Mouse (Mus musculus) forebrain, embryonic 14.5 days (tissue): ENCODE measurements around the gene Phtf2. TPM values are rescaled to one million over a fixed set of nuclear protein-coding genes. Genes with fewer than 3 reads are reported as not detected.
"Not testable (repeated sequence)": the region's sequence is repeated elsewhere in the genome, so short reads cannot be mapped to it uniquely, and the experiment has no call there.

ENCODE experiments used
- ATAC-seq: fragments of 200-750 bp; cut with Nextera tagmentation; 2 replicates; pipeline ENCODE4 v1.8.0; 2017; ENCODE audit warnings: mild to moderate bottlenecking, moderate library complexity
- DNase-seq: peaks from one replicate; pipeline ENCODE4 v3.0.0-alpha.2; 2015; ENCODE audit warnings: low spot score
- H3K27ac ChIP-seq: fragments of 300-500 bp; sonication (generic); 2 replicates; pipeline ENCODE4 v1.5.1; 2014; ENCODE audit warnings: low read depth, mild to moderate bottlenecking, control low read depth, low read length, moderate library complexity
- H3K27me3 ChIP-seq: fragments of 300-500 bp; sonication (generic); replicated peaks from 2 replicates; pipeline ENCODE4 v1.6.1; 2014; ENCODE audit warnings: low read length, control low read depth, mixed read lengths; ENCODE audit not compliant: control insufficient read depth, insufficient read depth
- H3K36me3 ChIP-seq: fragments of 300-500 bp; sonication (generic); 2 replicates; pipeline ENCODE4 v1.6.1; 2014; ENCODE audit warnings: low read length, control low read depth; ENCODE audit not compliant: control insufficient read depth, insufficient read depth
- H3K4me1 ChIP-seq: fragments of 300-500 bp; sonication (generic); 2 replicates; pipeline ENCODE4 v1.6.1; 2014; ENCODE audit warnings: antibody characterized with exemption, low read length, control low read depth; ENCODE audit not compliant: control insufficient read depth, insufficient read depth
- H3K4me2 ChIP-seq: fragments of 300-500 bp; sonication (generic); 2 replicates; pipeline ENCODE4 v1.6.1; 2014; ENCODE audit warnings: mild to moderate bottlenecking, control low read depth, low read length
- H3K4me3 ChIP-seq: fragments of 300-500 bp; sonication (generic); 2 replicates; pipeline ENCODE4 v1.5.1; 2014; ENCODE audit warnings: low read depth, low read length, control low read depth
- H3K9ac ChIP-seq: fragments of 300-500 bp; sonication (generic); 2 replicates; pipeline ENCODE4 v1.6.1; 2014; ENCODE audit warnings: mild to moderate bottlenecking, low read length, control low read depth, moderate library complexity
- H3K9me3 ChIP-seq: fragments of 300-500 bp; sonication (generic); replicated peaks from 2 replicates; pipeline ENCODE4 v1.6.1; 2016; ENCODE audit warnings: low read length, control low read depth, mixed read lengths; ENCODE audit not compliant: control insufficient read depth
- WGBS: fragments of 180-500 bp; shearing (Covaris S2); extraction: QIAGEN DNeasy Blood & Tissue Kit; methylation state at CpG from one replicate; pipeline ENCODE4 v1.1.7; 2014; 5-methylcytosine and 5-hydroxymethylcytosine counted together
- polyA plus RNA-seq: library from polyadenylated mRNA; unstranded; fragments of >200 nt; fragmentation: Nextera tagmentation; extraction: Ambion mirVana; gene quantifications from 2 replicates; pipeline ENCODE4 v1.2.1, GENCODE M21; 2014

The Phtf2 gene
- polyA plus RNA-seq, 1 experiment from 2014 or later = 18.4 TPM

DNA sequence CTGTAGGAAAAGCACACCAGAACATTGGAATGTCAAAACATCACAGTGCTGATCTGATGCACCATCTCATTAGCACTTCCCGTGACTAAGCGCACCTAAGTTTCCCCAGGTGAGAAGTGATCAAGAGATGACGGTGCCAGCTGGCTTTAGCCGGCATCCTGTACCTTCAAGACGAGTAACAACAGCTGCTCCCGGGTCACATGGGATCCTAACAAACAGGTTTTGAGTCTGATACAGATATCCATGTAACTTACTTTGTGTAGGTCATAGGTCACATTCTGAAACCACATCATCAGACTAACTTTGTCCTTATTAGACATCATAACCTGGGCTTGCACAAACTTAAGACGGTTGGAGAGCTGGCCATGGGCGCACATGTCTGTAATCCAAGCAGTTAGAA lies 133.1 kb downstream of the Phtf2 start:
- Histone ChIP-seq H3K27ac (no peak overlapping the region), H3K9ac (no peak overlapping the region), H3K4me1 (peaks cover 24% of the 10 kb centered on the region), H3K36me3 (no peaks in the 10 kb centered on the region), H3K9me3 (no peaks in the 10 kb centered on the region), H3K27me3 (no peaks in the 10 kb centered on the region), H3K4me2 (no peak overlapping the region), H3K4me3 (no peak overlapping the region)
- DNase-seq = no peak
- ATAC-seq = no peak
- 87% methylated on average over 8 of the region's 8 CpGs for WGBS

DNA sequence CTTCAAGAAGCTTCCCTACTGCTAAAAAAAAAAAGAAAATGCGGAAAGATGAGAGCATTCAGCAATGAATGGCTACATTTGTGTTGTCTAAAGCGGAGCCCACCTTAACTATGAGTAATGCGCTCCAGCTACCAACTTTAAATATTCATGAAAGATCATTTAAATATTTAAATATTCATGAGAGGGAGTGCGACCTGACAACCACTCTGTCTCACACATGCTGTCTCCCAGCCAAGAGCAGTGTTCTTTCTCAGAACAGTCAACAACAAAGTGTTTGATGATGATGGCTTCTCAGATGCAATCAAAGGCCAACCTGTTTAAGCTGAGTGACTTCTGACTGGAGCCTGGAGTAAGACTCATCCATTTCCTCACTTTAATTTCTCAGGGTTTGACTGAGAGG lies 133.8 kb downstream of the Phtf2 start:
- DNase-seq (peak; percentile 76), ATAC-seq (peak; percentile 69)
- Histone ChIP-seq H3K4me3 (no peak overlapping the region), H3K27me3 (no peaks in the 10 kb centered on the region), H3K27ac (no peak overlapping the region), H3K9me3 (no peaks in the 10 kb centered on the region), H3K36me3 (no peaks in the 10 kb centered on the region), H3K4me1 (peaks cover 24% of the 10 kb centered on the region), H3K4me2 (no peak overlapping the region), H3K9ac (no peak overlapping the region)
- 6% methylated on average over 4 of the region's 4 CpGs for WGBS

DNA sequence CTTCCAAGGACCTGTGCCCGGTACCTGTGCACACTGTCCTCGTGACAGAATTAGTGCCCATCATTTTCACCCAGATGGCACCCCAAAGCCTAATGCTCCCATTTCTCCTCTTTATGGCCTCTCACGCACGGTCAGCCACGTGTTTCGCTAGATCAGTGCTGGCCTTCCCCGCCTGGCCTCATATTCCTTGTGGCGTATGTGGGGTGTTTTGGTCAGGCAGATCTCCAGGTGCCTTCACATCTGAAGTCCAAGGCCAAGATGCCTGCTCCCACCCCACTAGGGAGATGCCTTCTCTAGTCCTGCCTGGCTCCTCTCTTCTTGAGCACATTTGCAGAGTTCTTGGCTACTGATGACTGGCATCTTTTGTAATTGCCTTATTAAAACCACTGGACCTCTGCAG lies 140.0 kb downstream of the Phtf2 start:
- Histone ChIP-seq H3K9ac (no peak overlapping the region), H3K27ac (no peak overlapping the region), H3K4me3 (no peak overlapping the region), H3K4me2 (no peak overlapping the region), H3K36me3 (no peaks in the 10 kb centered on the region), H3K27me3 (no peaks in the 10 kb centered on the region), H3K9me3 (no peaks in the 10 kb centered on the region), H3K4me1 (no peaks in the 10 kb centered on the region)
- DNase-seq (no peak), ATAC-seq (no peak)
- 93% methylated on average over 8 of the region's 8 CpGs for WGBS

- no peak for ATAC-seq
- H3K4me1 ChIP-seq = no peaks in the 10 kb centered on the region
- no peak overlapping the region for H3K4me3 ChIP-seq
- DNase-seq = no peak
- WGBS = 95% methylated on average over 6 of the region's 6 CpGs
- no peak overlapping the region for H3K4me2 ChIP-seq
- H3K9me3 ChIP-seq = no peaks in the 10 kb centered on the region
- no peaks in the 10 kb centered on the region for H3K27me3 ChIP-seq
- H3K36me3 ChIP-seq = no peaks in the 10 kb centered on the region
- H3K27ac ChIP-seq = no peak overlapping the region
- no peak overlapping the region for H3K9ac ChIP-seq
Observed at GRCm38 (mm10) chr5:20741193-20741592, 140.7 kb downstream of the Phtf2 start.

DNA sequence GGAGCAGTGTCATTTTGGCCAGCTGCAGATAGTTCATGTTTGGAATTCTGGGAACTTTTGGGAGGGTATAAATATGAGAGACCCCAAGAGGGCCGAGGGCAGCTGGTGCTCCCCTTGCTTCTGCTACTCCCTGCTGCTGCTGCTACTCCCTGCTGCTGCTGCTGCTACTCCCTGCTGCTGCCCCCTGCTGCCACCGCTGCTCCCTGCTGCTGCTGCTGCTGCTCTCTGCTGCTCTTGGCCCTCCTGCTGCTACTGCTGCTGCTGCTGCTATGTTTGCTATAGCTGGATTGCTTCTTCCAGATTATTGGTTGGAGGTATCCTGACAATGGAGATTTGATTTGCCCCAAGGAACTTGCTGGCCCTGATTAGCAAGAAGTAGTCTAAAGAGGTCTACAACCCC lies 143.1 kb downstream of the Phtf2 start:
- H3K9me3 ChIP-seq = no peaks in the 10 kb centered on the region
- H3K27me3 ChIP-seq = no peaks in the 10 kb centered on the region
- no peaks in the 10 kb centered on the region for H3K4me1 ChIP-seq
- no peak overlapping the region for H3K4me3 ChIP-seq
- no peak for DNase-seq
- no peak overlapping the region for H3K9ac ChIP-seq
- ATAC-seq = no peak
- H3K27ac ChIP-seq = no peak overlapping the region
- H3K36me3 ChIP-seq = no peaks in the 10 kb centered on the region
- WGBS = 62% methylated on average over 2 of the region's 2 CpGs
- H3K4me2 ChIP-seq = no peak overlapping the region

DNA sequence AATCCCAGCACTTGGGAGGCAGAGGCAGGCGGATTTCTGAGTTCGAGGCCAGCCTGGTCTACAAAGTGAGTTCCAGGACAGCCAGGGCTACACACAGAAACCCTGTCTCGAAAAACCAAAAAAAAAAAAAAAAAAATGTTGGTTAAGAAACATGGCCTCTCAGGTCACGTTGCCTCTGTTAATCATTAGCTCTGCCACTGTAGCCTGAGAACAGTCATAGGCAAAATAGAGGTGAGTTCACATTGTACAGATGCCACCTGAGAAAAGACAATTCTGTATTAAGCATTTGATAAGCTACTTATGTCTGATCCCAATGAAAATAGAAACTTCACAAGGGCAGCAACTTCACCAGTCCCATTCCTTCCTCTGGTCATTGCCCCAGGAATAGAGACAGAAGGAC lies 158.7 kb downstream of the Phtf2 start:
- not testable (repeated sequence) for H3K9ac ChIP-seq
- whole genome bisulfite sequencing = 87% methylated on average over 4 of the region's 4 CpGs

GRCm38 (mm10) chr5:20720201-20720900 lies 161.6 kb downstream of the Phtf2 start:
- Histone ChIP-seq H3K4me1 (no peaks in the 10 kb centered on the region), H3K4me2 (no peak overlapping the region), H3K9me3 (no peaks in the 10 kb centered on the region), H3K9ac (no peak overlapping the region), H3K27ac (no peak overlapping the region), H3K4me3 (no peak overlapping the region), H3K36me3 (no peaks in the 10 kb centered on the region), H3K27me3 (no peaks in the 10 kb centered on the region)
- 88% methylated on average over 4 of the region's 4 CpGs for WGBS
- no peak for DNase-seq
- no peak for ATAC-seq

More for the DNA sequence above, 158.7 kb downstream of the Phtf2 start:
- not testable (repeated sequence) for H3K4me3 ChIP-seq, ATAC-seq, H3K27ac ChIP-seq, H3K4me1 ChIP-seq, DNase-seq, H3K27me3 ChIP-seq, H3K36me3 ChIP-seq, H3K4me2 ChIP-seq, H3K9me3 ChIP-seq

DNA sequence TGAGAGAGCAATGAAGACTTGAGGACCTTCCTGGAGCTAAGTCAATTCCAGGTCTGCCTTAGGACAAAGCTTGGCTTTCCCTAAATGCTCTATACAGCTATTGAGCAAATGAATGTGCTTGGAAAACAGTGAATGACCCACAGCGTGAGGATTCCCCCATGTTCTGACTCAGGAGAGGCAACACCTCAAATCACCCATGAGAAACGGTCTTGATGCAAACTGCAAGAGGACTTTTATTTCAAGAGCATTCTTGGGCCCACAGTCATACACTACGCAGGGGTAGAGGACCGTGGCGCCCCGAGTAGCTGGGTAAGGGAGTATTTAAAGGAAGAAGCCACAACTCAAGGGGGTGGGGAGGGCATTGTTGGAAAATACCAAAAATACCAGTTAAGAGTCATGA lies 165.9 kb downstream of the Phtf2 start:
- H3K4me3 ChIP-seq, ATAC-seq, H3K9ac ChIP-seq, H3K4me1 ChIP-seq, H3K4me2 ChIP-seq, H3K36me3 ChIP-seq, H3K9me3 ChIP-seq, DNase-seq, H3K27ac ChIP-seq, H3K27me3 ChIP-seq: not testable (repeated sequence)
- WGBS = 94% methylated on average over 6 of the region's 6 CpGs

GRCm38 (mm10) chr5:20714619-20715018 lies 167.3 kb downstream of the Phtf2 start:
- not testable (repeated sequence) for H3K36me3 ChIP-seq, H3K9me3 ChIP-seq, H3K27ac ChIP-seq, H3K27me3 ChIP-seq, H3K4me2 ChIP-seq, H3K4me3 ChIP-seq, DNase-seq, H3K9ac ChIP-seq, H3K4me1 ChIP-seq, ATAC-seq
- WGBS = 93% methylated on average over 1 of the region's 1 CpGs
